Mouse (Mus musculus) kidney, embryonic 14.5 days (tissue): ENCODE results near the gene 4933417A18Rik. TPM values are rescaled to one million over a fixed set of nuclear protein-coding genes. Genes with fewer than 3 reads are reported as not detected.
A peak's percentile ranks its signal among the peaks of the same experiment; 100 is the strongest.
"Not testable (repeated sequence)": the region's sequence is repeated elsewhere in the genome, so short reads cannot be mapped to it uniquely, and the experiment has no call there.

Source experiments
- ATAC-seq: fragments of 200-750 bp; cut with Nextera tagmentation; 2 replicates; pipeline ENCODE4 v1.8.0; 2017; ENCODE audit warnings: moderate number of reproducible peaks, mild to moderate bottlenecking, moderate TSS enrichment, moderate library complexity; ENCODE audit not compliant: low FRiP score, low TSS enrichment
- H3K27ac ChIP-seq: fragments of 300-500 bp; sonication (generic); 2 replicates; pipeline ENCODE4 v1.5.1; 2014; ENCODE audit warnings: low read depth, mild to moderate bottlenecking, low read length, moderate library complexity, mixed read lengths
- H3K27me3 ChIP-seq: fragments of 300-500 bp; sonication (generic); 2 replicates; pipeline ENCODE4 v1.6.1; 2014; ENCODE audit warnings: mild to moderate bottlenecking, low read length; ENCODE audit not compliant: control insufficient read depth, insufficient read depth
- H3K36me3 ChIP-seq: fragments of 300-500 bp; sonication (generic); 2 replicates; pipeline ENCODE4 v1.6.1; 2014; ENCODE audit warnings: low read length, mixed read lengths; ENCODE audit not compliant: control insufficient read depth, insufficient read depth
- H3K4me1 ChIP-seq: fragments of 300-500 bp; sonication (generic); 2 replicates; pipeline ENCODE4 v1.6.1; 2014; ENCODE audit warnings: low read length, mixed read lengths; ENCODE audit not compliant: control insufficient read depth, insufficient read depth
- H3K4me2 ChIP-seq: fragments of 300-500 bp; sonication (generic); replicated peaks from 2 replicates; pipeline ENCODE4 v1.6.1; 2014; ENCODE audit warnings: low read depth, mild to moderate bottlenecking, low read length
- H3K4me3 ChIP-seq: fragments of 300-500 bp; sonication (generic); 2 replicates; pipeline ENCODE4 v1.5.1; 2014; ENCODE audit warnings: mild to moderate bottlenecking, low read length
- H3K9ac ChIP-seq: fragments of 300-500 bp; sonication (generic); 2 replicates; pipeline ENCODE4 v1.6.1; 2014; ENCODE audit warnings: low read depth, mild to moderate bottlenecking, low read length, moderate library complexity
- H3K9me3 ChIP-seq: fragments of 300-500 bp; sonication (generic); 2 replicates; pipeline ENCODE4 v1.6.1; 2016; ENCODE audit warnings: low read length; ENCODE audit not compliant: control insufficient read depth
- WGBS: fragments of 180-500 bp; shearing (Covaris S2); extraction: QIAGEN DNeasy Blood & Tissue Kit; methylation state at CpG from one replicate; pipeline ENCODE4 v1.1.7; 2014; 5-methylcytosine and 5-hydroxymethylcytosine counted together
- polyA plus RNA-seq: library from polyadenylated mRNA; unstranded; fragments of >200 nt; fragmentation: Nextera tagmentation; extraction: Ambion mirVana; gene quantifications from 2 replicates; pipeline ENCODE4 v1.2.1, GENCODE M21; 2014

The 4933417A18Rik gene
- polyA plus RNA-seq, 1 experiment from 2014 or later, result not detected

DNA sequence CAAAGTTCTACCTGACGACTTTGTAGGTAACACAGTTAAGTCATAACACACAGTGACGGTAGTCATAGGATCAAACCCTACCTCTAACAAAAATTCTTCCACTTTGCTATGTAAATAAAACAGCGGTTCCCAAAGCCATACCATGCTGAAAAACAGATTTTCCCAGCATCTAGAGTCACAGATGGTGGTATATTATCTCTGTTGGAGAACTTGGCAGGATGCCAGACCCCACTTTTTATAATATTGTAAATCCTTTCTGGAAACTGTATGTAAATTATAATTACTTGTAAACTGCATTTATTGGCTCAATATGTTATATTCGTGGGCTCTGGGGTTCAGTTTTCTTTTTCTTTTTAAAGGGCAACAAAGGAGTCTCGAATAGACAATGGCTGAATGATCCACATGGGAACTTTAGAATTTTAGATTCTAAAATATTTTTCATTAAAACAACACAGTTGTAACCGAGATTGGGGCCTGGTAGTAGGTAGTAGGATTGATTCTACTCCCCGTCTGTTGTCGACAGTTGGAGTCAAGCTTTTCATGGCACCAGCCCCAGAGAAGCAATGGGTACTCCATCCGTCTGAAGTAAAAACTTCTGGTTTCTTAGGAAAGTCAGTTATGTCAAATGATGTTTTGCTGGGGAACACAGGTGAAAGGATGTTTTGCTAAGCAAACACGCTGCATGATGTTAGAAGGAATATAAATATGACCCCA is 10.9 kb downstream of the 4933417A18Rik start:
- H3K9ac ChIP-seq, result no peak overlapping the region
- H3K36me3 ChIP-seq, result no peaks in the 10 kb centered on the region
- 78% methylated on average over 10 of the region's 10 CpGs for WGBS
- H3K27ac ChIP-seq, result no peak overlapping the region
- no peak for ATAC-seq
- H3K4me3 ChIP-seq, result no peak overlapping the region
- H3K4me2 ChIP-seq, result no peak overlapping the region
- no peaks in the 10 kb centered on the region for H3K9me3 ChIP-seq
- H3K4me1 ChIP-seq, result no peaks in the 10 kb centered on the region
- H3K27me3 ChIP-seq, result no peaks in the 10 kb centered on the region

DNA sequence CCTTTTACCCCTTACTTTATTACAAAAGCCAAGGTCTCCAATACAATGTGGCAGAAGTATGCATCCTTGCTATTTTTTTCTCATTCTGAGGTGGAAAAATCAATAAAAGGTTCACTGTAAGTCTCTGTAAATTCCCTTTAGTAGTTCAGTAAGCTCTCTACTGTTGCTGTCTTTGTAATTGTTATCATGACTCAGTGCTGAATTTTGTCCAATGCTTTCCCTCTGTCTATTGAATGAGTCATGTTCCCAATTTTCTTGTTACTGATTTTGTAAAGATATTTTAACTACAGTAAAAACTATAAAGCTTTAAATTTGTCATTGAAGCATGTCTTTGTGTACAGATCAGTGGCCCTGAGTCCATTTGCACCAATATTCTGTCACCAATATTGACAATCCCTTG is 18.2 kb downstream of the 4933417A18Rik start:
- Histone ChIP-seq H3K27me3 (no peaks in the 10 kb centered on the region), H3K4me3 (no peak overlapping the region), H3K36me3 (no peaks in the 10 kb centered on the region), H3K4me1 (no peaks in the 10 kb centered on the region), H3K27ac (no peak overlapping the region), H3K9ac (no peak overlapping the region), H3K9me3 (no peaks in the 10 kb centered on the region), H3K4me2 (no peak overlapping the region)
- ATAC-seq, result no peak

DNA sequence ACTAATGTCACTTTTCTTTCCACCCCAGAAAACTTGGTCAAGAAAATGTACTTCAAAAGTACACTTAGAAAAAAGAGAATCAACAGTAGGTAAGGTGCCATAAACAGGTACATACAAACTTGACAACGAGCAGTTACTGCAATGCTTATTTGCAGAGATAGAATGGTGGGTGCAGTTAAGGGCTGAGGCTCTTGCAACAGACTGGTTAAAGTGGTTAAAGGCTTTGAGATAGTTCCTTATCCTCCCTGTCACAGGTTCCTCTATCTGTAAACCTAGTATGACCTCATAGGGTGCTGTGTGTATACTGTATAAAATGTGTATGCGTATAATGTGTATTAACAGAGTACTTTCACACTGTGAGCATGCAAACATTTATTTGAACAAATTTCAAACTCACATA is 27.2 kb downstream of the 4933417A18Rik start:
- not testable (repeated sequence) for H3K27me3 ChIP-seq, H3K9me3 ChIP-seq, ATAC-seq, H3K4me2 ChIP-seq, H3K36me3 ChIP-seq, H3K4me1 ChIP-seq, H3K27ac ChIP-seq, H3K9ac ChIP-seq, H3K4me3 ChIP-seq
- 90% methylated on average over 2 of the region's 2 CpGs for WGBS

DNA sequence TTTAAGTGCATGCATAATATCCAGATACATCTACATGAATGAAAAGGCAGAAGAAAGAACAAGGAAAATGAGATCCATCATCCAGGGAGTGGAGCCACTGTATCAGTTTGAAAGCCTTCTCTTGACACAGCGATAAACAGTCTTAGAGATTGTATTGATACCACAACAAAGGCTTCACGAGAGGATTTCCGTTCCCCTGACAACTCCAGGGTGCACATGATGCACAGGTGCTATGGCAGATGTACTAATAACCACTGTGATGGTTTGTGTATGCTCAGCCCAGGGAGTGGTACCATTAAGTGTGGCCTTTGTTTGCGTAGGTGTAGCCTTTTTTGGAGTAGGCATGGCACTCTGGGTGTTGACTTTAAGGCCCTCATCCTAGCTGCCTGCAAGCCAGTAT is 32.7 kb downstream of the 4933417A18Rik start:
- Histone ChIP-seq H3K4me1 (no peaks in the 10 kb centered on the region), H3K9me3 (no peaks in the 10 kb centered on the region), H3K9ac (no peak overlapping the region), H3K4me2 (no peak overlapping the region), H3K27me3 (no peaks in the 10 kb centered on the region), H3K4me3 (no peak overlapping the region), H3K27ac (no peak overlapping the region), H3K36me3 (no peaks in the 10 kb centered on the region)
- ATAC-seq, result no peak
- WGBS, result 94% methylated on average over 4 of the region's 4 CpGs

DNA sequence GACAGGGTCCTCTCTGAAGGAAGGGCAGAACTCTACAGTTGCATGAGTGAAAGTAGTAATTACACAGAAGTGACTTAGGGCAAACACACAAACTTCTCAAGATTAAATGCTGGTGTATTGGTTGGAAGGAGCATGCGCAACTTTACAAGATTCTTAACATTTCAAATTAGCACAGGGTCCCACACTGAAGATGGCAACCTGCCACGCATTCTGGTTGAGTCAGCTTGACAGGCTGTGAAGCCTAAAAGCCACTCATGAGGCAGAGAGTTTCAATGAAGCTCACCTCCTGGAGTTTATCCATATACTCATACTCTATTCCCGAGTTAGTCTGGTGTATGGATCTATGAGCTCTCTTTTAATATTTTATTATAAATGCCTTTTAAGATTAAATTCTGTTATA is 33.9 kb downstream of the 4933417A18Rik start:
- not testable (repeated sequence) for H3K27me3 ChIP-seq, H3K4me1 ChIP-seq, ATAC-seq, H3K27ac ChIP-seq, H3K9ac ChIP-seq, H3K9me3 ChIP-seq, H3K4me3 ChIP-seq, H3K36me3 ChIP-seq, H3K4me2 ChIP-seq
- 88% methylated on average over 3 of the region's 3 CpGs for WGBS

DNA sequence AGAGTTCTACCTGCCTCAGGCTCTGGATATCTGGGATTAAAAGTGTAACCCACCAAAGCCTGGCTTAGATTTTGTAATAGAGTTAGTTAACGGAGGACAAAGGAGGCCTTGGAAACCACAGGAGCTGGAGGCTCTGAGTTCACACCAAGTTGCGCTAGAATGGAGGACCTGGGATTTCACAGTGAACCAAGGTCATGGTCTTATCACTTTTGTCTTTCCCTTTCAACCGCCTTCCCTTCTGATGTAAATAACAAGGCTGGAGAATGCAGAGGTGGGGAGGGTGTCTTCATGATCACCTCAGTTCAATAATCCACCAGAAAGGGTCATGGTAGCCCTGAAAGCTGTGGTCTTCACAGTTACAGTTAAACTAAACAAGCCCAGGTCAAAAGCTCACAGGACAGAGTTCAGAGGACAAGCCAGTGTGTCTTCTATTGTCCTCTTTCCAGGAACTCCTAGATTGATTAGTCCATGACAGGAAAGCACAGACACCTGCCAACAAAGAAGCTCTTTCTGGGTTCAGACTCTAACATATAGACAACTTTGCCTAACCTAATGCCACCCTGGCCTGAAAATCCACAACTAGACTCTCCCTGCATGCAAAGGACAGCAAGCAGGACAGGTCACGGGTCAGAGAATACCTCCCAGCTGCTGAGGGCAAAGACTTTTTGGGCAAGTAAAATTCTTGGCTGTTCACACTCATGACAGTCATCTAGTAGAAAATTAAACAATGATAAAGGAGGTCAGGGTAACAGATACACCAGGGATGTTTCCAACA is 37.0 kb downstream of the 4933417A18Rik start:
- Histone ChIP-seq H3K27ac (no peak overlapping the region), H3K9ac (no peak overlapping the region), H3K4me2 (no peak overlapping the region), H3K4me3 (no peak overlapping the region), H3K9me3 (no peaks in the 10 kb centered on the region), H3K27me3 (no peaks in the 10 kb centered on the region), H3K36me3 (no peaks in the 10 kb centered on the region), H3K4me1 (no peaks in the 10 kb centered on the region)
- WGBS, result 92% methylated on average over 4 of the region's 4 CpGs
- no peak for ATAC-seq

DNA sequence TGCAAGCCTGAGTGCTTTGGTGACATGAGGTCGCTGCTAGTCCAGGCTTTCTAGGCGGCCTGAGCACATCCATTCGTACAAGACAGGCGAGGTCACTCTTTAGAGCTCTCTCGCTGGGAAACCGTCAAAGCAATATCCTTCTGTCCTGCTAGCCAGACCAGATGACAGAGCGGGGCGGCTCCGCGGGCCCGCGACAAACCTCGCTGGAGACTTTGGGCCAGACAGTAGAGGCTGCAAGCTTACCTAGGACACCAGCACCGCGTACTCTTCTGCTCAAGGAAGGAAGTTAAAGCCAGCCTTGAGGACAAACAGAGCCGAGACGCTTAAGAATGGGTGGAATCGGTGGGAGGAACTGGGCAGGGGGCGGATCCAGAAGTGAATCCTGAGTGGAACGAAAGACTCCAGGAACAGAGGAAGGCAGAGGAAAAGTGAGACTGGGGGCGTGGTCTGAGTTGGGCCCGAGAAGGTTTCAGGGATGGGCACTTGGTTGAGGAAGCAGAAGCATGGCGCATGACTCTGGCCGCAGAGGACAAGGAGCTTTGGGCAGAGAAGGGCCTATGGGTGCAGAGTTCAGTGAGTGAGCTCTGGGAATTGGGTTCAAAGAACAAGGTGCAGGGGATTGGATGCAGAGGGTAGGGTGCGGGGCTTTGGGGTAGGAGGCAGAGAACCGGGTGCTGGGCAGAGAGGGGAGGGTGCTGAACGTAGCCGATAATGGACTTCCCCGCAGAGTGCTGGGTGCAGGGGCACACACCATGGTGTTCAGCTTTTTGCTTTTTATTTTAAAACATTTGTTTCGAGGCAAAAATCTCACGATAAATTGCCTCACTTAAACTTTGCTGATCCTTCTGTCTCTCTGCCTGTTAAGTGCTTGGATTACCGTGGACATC is 39.5 kb downstream of the 4933417A18Rik start, which contains the start of gene Eci3:
Gene Eci3 (minus strand): TSS at position 300 of the 887 bp plus-strand sequence.
- no peaks in the 10 kb centered on the region for H3K27me3 ChIP-seq
- H3K9ac ChIP-seq, result peak within 1 kb of the TSS; percentile 44
- H3K4me2 ChIP-seq, result peak within 1 kb of the TSS; percentile 85
- H3K4me3 ChIP-seq, result peak within 1 kb of the TSS; percentile 46
- no peaks in the 10 kb centered on the region for H3K36me3 ChIP-seq
- ATAC-seq, result peak; percentile 89
- H3K9me3 ChIP-seq, result no peaks in the 10 kb centered on the region
- H3K27ac ChIP-seq, result no peak within 1 kb of the TSS
- no peaks in the 10 kb centered on the region for H3K4me1 ChIP-seq
- WGBS, result 4% methylated on average over 32 of the region's 32 CpGs

DNA sequence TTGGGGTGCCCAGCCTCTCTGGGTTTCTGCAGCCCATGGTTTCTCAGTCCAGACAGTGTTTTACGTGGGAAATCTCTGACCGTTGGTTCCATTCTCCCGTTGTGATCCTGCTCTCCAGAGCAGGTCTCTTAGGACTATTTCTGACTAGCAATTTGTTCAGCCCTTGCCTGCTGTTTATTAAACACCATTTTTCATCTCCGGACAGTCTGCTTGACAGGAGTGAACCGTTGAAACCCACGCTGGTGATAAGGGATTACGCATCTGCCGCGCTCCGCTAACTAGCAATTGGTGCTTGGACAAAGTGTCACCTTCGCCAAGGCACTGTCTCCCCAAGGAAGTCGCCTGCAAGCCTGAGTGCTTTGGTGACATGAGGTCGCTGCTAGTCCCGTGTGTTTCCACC is 40.2 kb downstream of the 4933417A18Rik start:
- H3K27me3 ChIP-seq, result no peaks in the 10 kb centered on the region
- peak overlapping the region; percentile 46 for H3K4me3 ChIP-seq
- H3K27ac ChIP-seq, result no peak overlapping the region
- ATAC-seq, result no peak; the same call in 1 of the 2 replicates
- H3K9ac ChIP-seq, result 0 out of 2 replicates have a peak overlapping the region, but pooled peaks have one; percentile 44
- no peaks in the 10 kb centered on the region for H3K4me1 ChIP-seq
- H3K36me3 ChIP-seq, result no peaks in the 10 kb centered on the region
- 4% methylated on average over 14 of the region's 14 CpGs for WGBS
- H3K9me3 ChIP-seq, result no peaks in the 10 kb centered on the region
- H3K4me2 ChIP-seq, result peak overlapping the region; percentile 85
